Mouse (Mus musculus): Measurements from ENCODE around the gene Slc25a30. TPM values are rescaled to one million over a fixed set of nuclear protein-coding genes. Genes with fewer than 3 reads are reported as not detected.

Gene Slc25a30
- total and polyA plus RNA-seq, 3 experiments = 20.3 to 24.0 TPM; not detected in 1

DNA sequence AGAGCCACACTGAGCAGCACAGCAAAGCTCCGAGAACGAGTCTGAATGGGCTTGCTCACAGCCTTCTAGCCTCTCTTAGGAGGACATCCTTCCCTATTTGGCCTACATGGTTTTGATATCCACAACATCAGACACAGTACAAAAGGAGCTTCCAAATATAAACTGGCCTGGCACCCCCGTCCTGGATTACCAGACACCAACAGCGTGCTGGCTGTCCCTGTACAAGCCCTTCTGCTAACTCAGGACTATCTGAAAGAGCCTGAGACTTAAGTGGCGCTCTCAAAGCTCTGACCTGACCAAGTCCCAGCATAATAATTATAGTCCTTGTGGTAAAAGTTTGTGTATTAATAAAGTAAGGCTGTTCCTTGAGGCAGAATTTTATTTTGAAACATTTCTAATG, 66.7 kb downstream of the Slc25a30 start:
- Histone ChIP-seq H3K36me3 (ENCODE audit: control insufficient read depth in 1 of 2, insufficient read depth in 2 of 2, low read length in 2 of 2) (peaks cover 0 to 31% of the 10 kb centered on the region in 2 experiments; a peak in 2 of 4 replicates), H3K4me3 (ENCODE audit: control insufficient read depth in 1 of 2, insufficient read depth in 1 of 2, low read depth in 2 of 2, low read length in 2 of 2) (no peak overlapping the region), H3K79me2 (ENCODE audit: control insufficient read depth, insufficient read depth, low read length, poor library complexity) (no peaks in the 10 kb centered on the region), H3K4me1 (ENCODE audit: control insufficient read depth in 1 of 2, insufficient read depth in 2 of 2, low read length in 2 of 2) (no peaks in the 10 kb centered on the region), H3K9me3 (replicated peaks; ENCODE audit: insufficient read depth, low read length) (no peaks in the 10 kb centered on the region), H3K27ac (ENCODE audit: control insufficient read depth, low read depth, low read length) (no peak overlapping the region), H3K9ac (ENCODE audit: control insufficient read depth, low read depth, low read length, poor library complexity, severe bottlenecking) (no peak overlapping the region), H3K27me3 (ENCODE audit: control insufficient read depth in 1 of 2, insufficient read depth in 2 of 2, low read length in 2 of 2) (no peaks in the 10 kb centered on the region)
- no peak for DNase-seq (ENCODE audit: low read depth, low spot score)
- TF ChIP-seq TAL1 (IDR thresholded peaks at IDR 0.05; ENCODE audit: low read length) (no peak), RAD21 (IDR thresholded peaks at IDR 0.05; ENCODE audit: low read depth, low read length) (no peak), POLR2AphosphoS2 (IDR thresholded peaks at IDR 0.05; ENCODE audit: low read length) (no peak), MXI1 (IDR thresholded peaks at IDR 0.05; ENCODE audit: low read depth, low read length) (no peak)

DNA sequence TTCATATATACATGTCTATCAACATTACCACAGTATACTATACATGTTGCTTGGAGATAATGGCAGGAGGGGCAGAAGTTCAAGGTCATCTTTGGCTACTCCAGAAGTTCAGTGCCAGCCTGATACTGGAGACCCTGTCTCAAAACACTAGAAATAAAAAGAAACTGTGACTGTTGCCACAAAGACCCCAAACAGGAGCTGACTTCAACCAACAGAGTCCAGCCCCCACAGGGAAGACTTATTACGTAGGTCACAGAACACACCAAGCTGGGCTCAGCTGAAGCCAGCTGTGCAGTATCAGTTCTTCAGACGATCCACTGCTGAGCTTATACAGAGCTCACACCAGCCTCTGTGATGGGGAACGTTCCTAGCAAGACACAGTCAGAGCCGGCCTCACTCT, 70.4 kb downstream of the Slc25a30 start:
- Histone ChIP-seq H3K9ac (ENCODE audit: control insufficient read depth, low read depth, low read length, poor library complexity, severe bottlenecking) (no peak overlapping the region), H3K27ac (ENCODE audit: control insufficient read depth, low read depth, low read length) (no peak overlapping the region), H3K79me2 (ENCODE audit: control insufficient read depth, insufficient read depth, low read length, poor library complexity) (no peaks in the 10 kb centered on the region), H3K4me3 (ENCODE audit: control insufficient read depth in 1 of 2, insufficient read depth in 1 of 2, low read depth in 2 of 2, low read length in 2 of 2) (no peak overlapping the region), H3K36me3 (ENCODE audit: control insufficient read depth in 1 of 2, insufficient read depth in 2 of 2, low read length in 2 of 2) (peaks cover 0 to 33% of the 10 kb centered on the region in 2 experiments; a peak in 2 of 4 replicates), H3K4me1 (ENCODE audit: control insufficient read depth in 1 of 2, insufficient read depth in 2 of 2, low read length in 2 of 2) (no peaks in the 10 kb centered on the region), H3K27me3 (ENCODE audit: control insufficient read depth in 1 of 2, insufficient read depth in 2 of 2, low read length in 2 of 2) (no peaks in the 10 kb centered on the region), H3K9me3 (replicated peaks; ENCODE audit: insufficient read depth, low read length) (no peaks in the 10 kb centered on the region)
- TF ChIP-seq KAT2A (conservative IDR thresholded peaks at IDR 0.05; ENCODE audit: low read depth, low read length) = no peak
- no peak for TF ChIP-seq TBP (IDR thresholded peaks at IDR 0.05; ENCODE audit: low read depth, low read length)
- TF ChIP-seq USF1 (IDR thresholded peaks at IDR 0.05; ENCODE audit: low read depth, low read length) = no peak
- DNase-seq (ENCODE audit: low read depth, low spot score) = no peak

DNA sequence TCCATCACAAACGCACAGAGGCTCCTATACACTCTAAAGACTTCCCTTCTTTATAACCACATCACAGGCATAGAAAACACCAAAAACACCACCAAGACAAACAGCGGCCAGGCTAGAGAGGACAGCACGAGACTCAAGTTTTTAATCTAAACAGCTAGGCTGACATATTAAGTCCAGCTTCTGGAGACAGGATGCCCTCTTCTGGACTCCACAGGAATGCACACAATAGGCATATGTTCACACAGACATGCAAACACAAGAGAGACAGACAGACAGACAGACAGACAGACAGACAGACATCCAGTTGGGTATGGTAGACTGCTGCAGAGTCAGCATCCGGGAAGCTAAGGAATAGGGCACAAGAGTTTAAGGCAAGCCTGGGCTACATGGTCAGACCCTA, 73.2 kb downstream of the Slc25a30 start:
- H3K4me1 ChIP-seq (ENCODE audit: control insufficient read depth in 1 of 2, insufficient read depth in 2 of 2, low read length in 2 of 2) = no peaks in the 10 kb centered on the region
- DNase-seq (ENCODE audit: low read depth, low spot score) = peak; percentile 21
- H3K36me3 ChIP-seq (ENCODE audit: control insufficient read depth in 1 of 2, insufficient read depth in 2 of 2, low read length in 2 of 2) = peaks cover 0 to 32% of the 10 kb centered on the region in 2 experiments; a peak in 2 of 4 replicates
- TF ChIP-seq CTCF (IDR thresholded peaks at IDR 0.05 in 2 of 3, conservative IDR thresholded peaks at IDR 0.05 in 1 of 3; ENCODE audit: control insufficient read depth in 1 of 3, insufficient read depth in 1 of 3, low read depth in 2 of 3, low read length in 3 of 3, poor library complexity in 1 of 3, severe bottlenecking in 1 of 3) (peak in 1 of 3 experiments; percentile 30; a peak in 2 of 6 replicates), KAT2A (conservative IDR thresholded peaks at IDR 0.05; ENCODE audit: low read depth, low read length) (no peak), RAD21 (IDR thresholded peaks at IDR 0.05; ENCODE audit: low read depth, low read length) (peak; percentile 7), SMC3 (IDR thresholded peaks at IDR 0.05; ENCODE audit: low read depth, low read length) (0 out of 2 replicates have a peak, but pooled peaks have one; percentile 20)
- H3K9ac ChIP-seq (ENCODE audit: control insufficient read depth, low read depth, low read length, poor library complexity, severe bottlenecking) = no peak overlapping the region
- H3K4me3 ChIP-seq (ENCODE audit: control insufficient read depth in 1 of 2, insufficient read depth in 1 of 2, low read depth in 2 of 2, low read length in 2 of 2) = no peak overlapping the region
- H3K27me3 ChIP-seq (ENCODE audit: control insufficient read depth in 1 of 2, insufficient read depth in 2 of 2, low read length in 2 of 2) = no peaks in the 10 kb centered on the region
- no peaks in the 10 kb centered on the region for H3K79me2 ChIP-seq (ENCODE audit: control insufficient read depth, insufficient read depth, low read length, poor library complexity)
- no peak overlapping the region for H3K27ac ChIP-seq (ENCODE audit: control insufficient read depth, low read depth, low read length)
- no peaks in the 10 kb centered on the region for H3K9me3 ChIP-seq (replicated peaks; ENCODE audit: insufficient read depth, low read length)

DNA sequence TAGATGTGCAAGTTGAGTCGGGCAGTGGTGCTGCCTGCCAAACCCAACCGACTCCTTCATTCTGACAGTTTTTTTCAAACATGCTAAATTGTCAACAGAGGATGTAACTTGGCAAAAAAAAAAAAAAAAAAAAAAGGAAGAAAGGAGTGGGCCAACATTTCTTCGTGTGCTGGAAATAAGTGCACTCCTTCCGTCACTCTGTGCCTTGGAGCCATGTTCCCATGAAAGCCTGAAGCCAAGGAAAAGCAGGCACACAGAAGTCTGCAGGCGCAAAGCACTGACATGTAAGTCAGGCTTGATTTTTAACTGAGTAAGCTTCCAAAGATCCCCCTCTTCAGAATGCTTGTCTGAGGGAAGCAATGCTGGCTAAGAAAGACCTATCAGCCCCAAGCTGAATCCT, 74.2 kb downstream of the Slc25a30 start:
- Histone ChIP-seq H3K27ac (ENCODE audit: control insufficient read depth, low read depth, low read length) (no peak overlapping the region), H3K4me3 (ENCODE audit: control insufficient read depth in 1 of 2, insufficient read depth in 1 of 2, low read depth in 2 of 2, low read length in 2 of 2) (no peak overlapping the region), H3K9ac (ENCODE audit: control insufficient read depth, low read depth, low read length, poor library complexity, severe bottlenecking) (no peak overlapping the region), H3K9me3 (replicated peaks; ENCODE audit: insufficient read depth, low read length) (no peaks in the 10 kb centered on the region), H3K4me1 (ENCODE audit: control insufficient read depth in 1 of 2, insufficient read depth in 2 of 2, low read length in 2 of 2) (no peaks in the 10 kb centered on the region), H3K27me3 (ENCODE audit: control insufficient read depth in 1 of 2, insufficient read depth in 2 of 2, low read length in 2 of 2) (no peaks in the 10 kb centered on the region), H3K36me3 (ENCODE audit: control insufficient read depth in 1 of 2, insufficient read depth in 2 of 2, low read length in 2 of 2) (peaks cover 0 to 32% of the 10 kb centered on the region in 2 experiments; a peak in 2 of 4 replicates), H3K79me2 (ENCODE audit: control insufficient read depth, insufficient read depth, low read length, poor library complexity) (no peaks in the 10 kb centered on the region)
- TF ChIP-seq ZNF384 (IDR thresholded peaks at IDR 0.05; ENCODE audit: low read depth, low read length) (0 out of 2 replicates have a peak, but pooled peaks have one; percentile 28), USF2 (IDR thresholded peaks at IDR 0.05; ENCODE audit: borderline replicate concordance in 1 of 2, insufficient read depth in 1 of 2, low read depth in 1 of 2, low read length in 2 of 2) (no peak)
- no peak for DNase-seq (ENCODE audit: low read depth, low spot score)
